Mouse (Mus musculus) macrophage (primary cell): ENCODE data around the gene Lrrc8b. TPM values are rescaled to one million over a fixed set of nuclear protein-coding genes. Genes with fewer than 3 reads are reported as not detected.
A peak's percentile ranks its signal among the peaks of the same experiment; 100 is the strongest.

ENCODE experiments used
- H3K27ac ChIP-seq: fragments of 350-480 bp; formaldehyde crosslinking; 2 replicates; pipeline ENCODE4 v1.9.0; 2021
- H3K36me3 ChIP-seq: fragments of 350-480 bp; formaldehyde crosslinking; 2 replicates; pipeline ENCODE4 v1.9.0; 2021; ENCODE audit errors: inconsistent target
- H3K4me3 ChIP-seq: fragments of 350-480 bp; formaldehyde crosslinking; 2 replicates; pipeline ENCODE4 v1.9.0; 2021; ENCODE audit errors: inconsistent target
- H3K79me2 ChIP-seq: fragments of 350-480 bp; formaldehyde crosslinking; 2 replicates; pipeline ENCODE4 v1.9.0; 2021; ENCODE audit errors: inconsistent target
- WGBS: methylation state at CpG from one replicate; pipeline ENCODE4 v1.1.7; 2026; ENCODE audit warnings: inconsistent platforms; ENCODE audit not compliant: missing documents; 5-methylcytosine and 5-hydroxymethylcytosine counted together
- polyA plus RNA-seq: library from polyadenylated mRNA; stranded (reverse); fragments of 250-400 nt; gene quantifications from 3 replicates; pipeline ENCODE4 v1.2.4, GENCODE M21; 2018; ENCODE audit warnings: inconsistent platforms
- total RNA-seq, 78 experiments: library from RNA; depleted of rRNA; stranded (reverse); fragments of 250-400 nt; gene quantifications; 1 replicate in 9 of 78; 2 replicates in 24 of 78; 3 replicates in 43 of 78; 4 replicates in 2 of 78; pipeline ENCODE4 v1.2.4; 2018; ENCODE audit warnings: inconsistent platforms in 56 of 78

Gene Lrrc8b
- total RNA-seq (2018; cell fraction: chromatin; rRNA removed), result 10 to 100 TPM in 8 of 26 experiments, 1 to 10 TPM in 18; 2.7 to 36.3 (median 5.5) TPM
- total RNA-seq (2018; cell fraction: cytosol; rRNA removed), result 10 to 100 TPM in 12 of 26 experiments, 1 to 10 TPM in 14; 4.8 to 22.2 (median 9.8) TPM
- 10 to 100 TPM in 17 of 26 experiments, 1 to 10 TPM in 9; 5.0 to 31.2 (median 10.5) TPM for total RNA-seq (2018; cell fraction: nucleus; rRNA removed)
- polyA plus RNA-seq, result 4.6 to 9.9 TPM (median 4.8 TPM) in 3 replicates

- H3K79me2 ChIP-seq, result no peaks in the 10 kb centered on the region
- no peaks in the 10 kb centered on the region for H3K36me3 ChIP-seq
- H3K4me3 ChIP-seq, result peak within 1 kb of the TSS; percentile 34
- H3K27ac ChIP-seq, result peak within 1 kb of the TSS; percentile 55
- WGBS, result 1% methylated on average over 63 of the region's 63 CpGs
Observed at GRCm38 (mm10) chr5:105415198-105415791, at the start of gene Lrrc8b. Lrrc8b (plus strand) TSS chr5:105415775.

GRCm38 (mm10) chr5:105381482-105381881 lies 34.1 kb upstream of the Lrrc8b start:
- H3K27ac ChIP-seq, result no peak overlapping the region
- no peaks in the 10 kb centered on the region for H3K36me3 ChIP-seq
- H3K79me2 ChIP-seq, result no peaks in the 10 kb centered on the region
- WGBS, result 21% methylated on average over 2 of the region's 2 CpGs
- H3K4me3 ChIP-seq, result no peak overlapping the region

- no peaks in the 10 kb centered on the region for H3K36me3 ChIP-seq
- 92% methylated on average over 2 of the region's 2 CpGs for WGBS
- H3K27ac ChIP-seq, result no peak overlapping the region
- H3K4me3 ChIP-seq, result no peak overlapping the region
- H3K79me2 ChIP-seq, result no peaks in the 10 kb centered on the region
Observed at GRCm38 (mm10) chr5:105390346-105390745, 25.2 kb upstream of the Lrrc8b start.

- 63% methylated on average over 6 of the region's 6 CpGs for WGBS
- Histone ChIP-seq H3K36me3 (no peaks in the 10 kb centered on the region), H3K4me3 (no peak overlapping the region), H3K27ac (no peak overlapping the region), H3K79me2 (no peaks in the 10 kb centered on the region)
Observed at GRCm38 (mm10) chr5:105393731-105394130, 21.8 kb upstream of the Lrrc8b start.

- Histone ChIP-seq H3K4me3 (no peak overlapping the region), H3K36me3 (no peaks in the 10 kb centered on the region), H3K79me2 (no peaks in the 10 kb centered on the region), H3K27ac (no peak overlapping the region)
- WGBS, result 2% methylated on average over 4 of the region's 4 CpGs
Observed at GRCm38 (mm10) chr5:105395188-105395587, 20.4 kb upstream of the Lrrc8b start.

GRCm38 (mm10) chr5:105398966-105399365 lies 16.6 kb upstream of the Lrrc8b start:
- Histone ChIP-seq H3K4me3 (no peak overlapping the region), H3K27ac (no peak overlapping the region), H3K79me2 (no peaks in the 10 kb centered on the region), H3K36me3 (no peaks in the 10 kb centered on the region)
- WGBS, result 94% methylated on average over 6 of the region's 6 CpGs

- 36% methylated on average over 13 of the region's 13 CpGs for WGBS
- no peaks in the 10 kb centered on the region for H3K79me2 ChIP-seq
- peak overlapping the region; percentile 1; the same call in 1 of the 2 replicates for H3K4me3 ChIP-seq
- no peaks in the 10 kb centered on the region for H3K36me3 ChIP-seq
- H3K27ac ChIP-seq, result no peak overlapping the region
Observed at GRCm38 (mm10) chr5:105399631-105400423, 15.7 kb upstream of the Lrrc8b start.

GRCm38 (mm10) chr5:105400424-105401375 lies 14.9 kb upstream of the Lrrc8b start:
- Histone ChIP-seq H3K4me3 (peak overlapping the region; percentile 1; the same call in 1 of the 2 replicates), H3K27ac (no peak overlapping the region), H3K36me3 (no peaks in the 10 kb centered on the region), H3K79me2 (no peaks in the 10 kb centered on the region)
- 71% methylated on average over 17 of the region's 17 CpGs for WGBS

GRCm38 (mm10) chr5:105401536-105401935 lies 14.0 kb upstream of the Lrrc8b start:
- Histone ChIP-seq H3K27ac (no peak overlapping the region), H3K36me3 (no peaks in the 10 kb centered on the region), H3K79me2 (no peaks in the 10 kb centered on the region), H3K4me3 (no peak overlapping the region)
- WGBS, result 68% methylated on average over 4 of the region's 6 CpGs

- Histone ChIP-seq H3K79me2 (no peaks in the 10 kb centered on the region), H3K4me3 (no peak overlapping the region), H3K36me3 (no peaks in the 10 kb centered on the region), H3K27ac (no peak overlapping the region)
- 13% methylated on average over 8 of the region's 8 CpGs for WGBS
Observed at GRCm38 (mm10) chr5:105404961-105405360, 10.6 kb upstream of the Lrrc8b start.

- Histone ChIP-seq H3K4me3 (no peak overlapping the region), H3K36me3 (no peaks in the 10 kb centered on the region), H3K79me2 (no peaks in the 10 kb centered on the region), H3K27ac (no peak overlapping the region)
- 95% methylated on average over 5 of the region's 5 CpGs for WGBS
Observed at GRCm38 (mm10) chr5:105407661-105408060, 7.9 kb upstream of the Lrrc8b start.

GRCm38 (mm10) chr5:105409092-105409491 lies 6.5 kb upstream of the Lrrc8b start:
- Histone ChIP-seq H3K27ac (no peak overlapping the region), H3K79me2 (no peaks in the 10 kb centered on the region), H3K4me3 (no peak overlapping the region), H3K36me3 (no peaks in the 10 kb centered on the region)
- 9% methylated on average over 4 of the region's 4 CpGs for WGBS

- Histone ChIP-seq H3K27ac (no peak overlapping the region), H3K4me3 (no peak overlapping the region), H3K36me3 (no peaks in the 10 kb centered on the region), H3K79me2 (no peaks in the 10 kb centered on the region)
- 94% methylated on average over 6 of the region's 6 CpGs for WGBS
Observed at GRCm38 (mm10) chr5:105410521-105411293, 4.9 kb upstream of the Lrrc8b start.

- no peaks in the 10 kb centered on the region for H3K79me2 ChIP-seq
- no peak overlapping the region for H3K27ac ChIP-seq
- H3K36me3 ChIP-seq, result no peaks in the 10 kb centered on the region
- H3K4me3 ChIP-seq, result no peak overlapping the region
- 89% methylated on average over 4 of the region's 4 CpGs for WGBS
Observed at GRCm38 (mm10) chr5:105411294-105411570, 4.3 kb upstream of the Lrrc8b start.
